Mouse (Mus musculus) brain, embryonic 14.5 days (tissue): Measurements from ENCODE around the gene Cmtm5.
"Not testable (repeated sequence)": the region's sequence is repeated elsewhere in the genome, so short reads cannot be mapped to it uniquely, and the experiment has no call there.

Experiments used
- CTCF ChIP-seq: fragments of 200-500 bp; IDR thresholded peaks from 2 replicates; pipeline ENCODE4 v1.5.1; 2012; ENCODE audit warnings: inconsistent platforms, mild to moderate bottlenecking, moderate library complexity, borderline replicate concordance; ENCODE audit not compliant: insufficient read depth, insufficient read length; ENCODE audit errors: extremely low read depth
- POLR2A ChIP-seq: fragments of 200-500 bp; IDR thresholded peaks from 2 replicates; pipeline ENCODE4 v1.6.1; 2012; ENCODE audit warnings: mild to moderate bottlenecking, inconsistent platforms, borderline replicate concordance; ENCODE audit not compliant: poor library complexity, insufficient read depth, insufficient read length, severe bottlenecking; ENCODE audit errors: extremely low read depth

DNA sequence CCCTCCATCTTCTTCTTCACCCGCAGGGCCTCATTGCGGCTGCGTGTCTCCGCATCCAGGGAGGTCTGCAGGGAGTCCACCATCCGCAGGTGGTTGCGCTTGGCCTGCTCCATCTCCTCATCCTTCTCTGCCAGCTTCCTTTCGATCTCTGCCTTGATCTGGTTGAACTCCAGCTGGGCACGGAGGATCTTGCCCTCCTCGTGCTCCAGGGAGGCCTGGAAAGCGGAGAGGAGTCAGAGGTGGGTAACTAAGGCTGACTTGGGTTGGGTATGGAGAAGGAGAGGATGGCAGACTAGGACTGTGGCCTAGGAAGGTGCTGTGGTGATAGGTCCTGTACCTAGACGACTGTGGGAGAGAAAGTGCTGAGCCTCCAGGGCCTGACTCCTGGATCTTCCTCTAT, 10.9 kb downstream of the Cmtm5 start:
- TF ChIP-seq CTCF, POLR2A: not testable (repeated sequence)
